Mouse (Mus musculus) C2C12 (cell line): ENCODE measurements at regions not wholly inside any gene's neighbourhood (a gene's known extent, or its start where the extent isn't known, plus 50 kb on each side); places are given as distances from the start of the nearest gene placed in this dataset.

Experiments used
- CEBPB ChIP-seq: IDR thresholded peaks from one replicate; pipeline ENCODE4 v1.6.1; 2011; ENCODE audit warnings: low read depth, mild to moderate bottlenecking, control low read depth, moderate library complexity
- CTCF ChIP-seq: IDR thresholded peaks from one replicate; pipeline ENCODE4 v1.5.1; 2011; ENCODE audit not compliant: control insufficient read depth, insufficient read depth, insufficient read length
- MAX ChIP-seq: IDR thresholded peaks from one replicate; pipeline ENCODE4 v1.6.1; 2011; ENCODE audit warnings: mild to moderate bottlenecking, control low read depth

DNA sequence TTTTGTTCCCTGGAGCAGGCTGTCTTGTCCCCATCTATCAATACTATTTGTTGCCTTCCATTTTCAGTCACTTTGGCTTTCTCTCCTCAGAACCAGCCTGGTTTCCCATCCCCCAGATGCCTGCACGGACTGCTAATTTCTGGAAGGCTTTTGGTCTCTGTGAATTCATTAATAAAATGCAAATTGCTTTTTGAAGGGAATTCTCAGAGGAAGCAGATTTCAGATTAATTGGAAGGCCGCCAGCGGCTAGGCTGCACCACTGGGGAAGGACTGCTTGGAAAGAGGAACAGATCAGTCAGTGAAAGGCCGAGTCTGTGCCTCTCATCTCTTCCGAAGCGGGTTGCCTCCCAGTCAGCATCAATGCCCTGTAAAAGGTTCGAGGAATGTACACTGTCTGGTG is 73.8 kb downstream of the Gpr6 start:
- no peak for TF ChIP-seq CTCF
- no peak for TF ChIP-seq CEBPB
- TF ChIP-seq MAX, result no peak
